Mouse (Mus musculus): ENCODE measurements around the gene B830017H08Rik.

- TF ChIP-seq CTCF (IDR thresholded peaks at IDR 0.05; ENCODE audit: low read depth), result no peak
- no peak for TF ChIP-seq EP300 (IDR thresholded peaks at IDR 0.05; ENCODE audit: low read depth)
Observed at GRCm38 (mm10) chr16:17828229-17828628, 4.7 kb upstream of the B830017H08Rik start.

All from liver, embryonic 14.5 days (tissue).